Mouse (Mus musculus): ENCODE results near the gene Thop1. TPM values are rescaled to one million over a fixed set of nuclear protein-coding genes. Genes with fewer than 3 reads are reported as not detected.

Gene Thop1
- total and polyA plus RNA-seq, 3 experiments, result 81.1 to 123 (median 94.5) TPM

DNA sequence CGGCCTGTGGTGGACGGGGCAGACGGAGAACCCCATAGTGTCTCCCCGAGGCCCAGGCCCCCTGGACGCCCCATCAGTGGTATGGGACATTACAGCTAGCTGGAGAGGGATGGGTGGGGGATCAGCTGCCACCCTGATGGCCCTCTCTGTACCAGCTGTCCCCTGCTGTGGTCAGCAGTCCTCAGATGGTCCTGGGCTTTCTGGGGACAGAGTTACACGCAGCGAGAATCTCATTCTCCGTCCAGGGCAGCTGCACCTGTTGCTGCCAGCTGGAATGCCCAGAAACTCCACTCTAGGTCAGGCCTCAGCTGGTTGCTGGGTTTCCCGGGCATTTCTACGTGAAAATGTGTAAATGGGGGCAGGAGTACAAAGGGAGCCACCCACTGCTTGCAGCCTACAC, 49.8 kb downstream of the Thop1 start:
- H3K9ac ChIP-seq (ENCODE audit: insufficient read depth, low read depth), result no peak overlapping the region
- in situ Hi-C loops (cut with MboI; ENCODE audit: low pct_ligation_motif_present, low pct_unique_long_range_greater_than_20kb, low sequenced_read_pairs), result no loop called here
- H3K4me1 ChIP-seq (ENCODE audit: control insufficient read depth in 1 of 2, insufficient read depth in 2 of 2), result no peaks in the 10 kb centered on the region
- dilution Hi-C loops (cut with MboI; ENCODE audit: extremely low pct_ligation_motif_present, extremely low pct_unique_long_range_greater_than_20kb, low sequenced_read_pairs), result no loop called here
- H3K27me3 ChIP-seq (replicated peaks), result no peaks in the 10 kb centered on the region
- DNase-seq (ENCODE audit: extremely low read depth), result no peak
- no peak for TF ChIP-seq TCF12 (IDR thresholded peaks at IDR 0.05; ENCODE audit: low read depth, low read length)
- no peak for TF ChIP-seq SIN3A (IDR thresholded peaks at IDR 0.05; ENCODE audit: low read length)
- TF ChIP-seq MEF2A (IDR thresholded peaks at IDR 0.05; ENCODE audit: borderline replicate concordance, low read depth, low read length), result no peak
- TF ChIP-seq ZKSCAN1 (IDR thresholded peaks at IDR 0.05; ENCODE audit: borderline replicate concordance, low read depth, low read length), result no peak
- no peak for TF ChIP-seq POLR2AphosphoS2 (IDR thresholded peaks at IDR 0.05; ENCODE audit: low read depth, low read length)
- no peak for TF ChIP-seq MAFK (IDR thresholded peaks at IDR 0.05; ENCODE audit: insufficient replicate concordance, low read length)
- no peak for TF ChIP-seq JUN (IDR thresholded peaks at IDR 0.05; ENCODE audit: insufficient read depth, low read depth, low read length)
- no peak for TF ChIP-seq USF1 (IDR thresholded peaks at IDR 0.05; ENCODE audit: low read depth, low read length)
- H3K9me3 ChIP-seq (replicated peaks; ENCODE audit: low read length), result no peaks in the 10 kb centered on the region
- H3K4me3 ChIP-seq (replicated peaks in 1 of 3; ENCODE audit: low read depth in 2 of 3, low read length in 2 of 3, poor library complexity in 1 of 3), result no peak overlapping the region
- H3K36me3 ChIP-seq (replicated peaks in 1 of 2; ENCODE audit: control insufficient read depth in 1 of 2, insufficient read depth in 1 of 2, low read length in 1 of 2), result peaks cover 91 to 94% of the 10 kb centered on the region in 2 experiments
- no peak overlapping the region for H3K27ac ChIP-seq (ENCODE audit: insufficient read depth, low read depth)
- H3K4me2 ChIP-seq (ENCODE audit: insufficient read depth, low read depth, poor library complexity, severe bottlenecking), result no peak overlapping the region
- H3K79me2 ChIP-seq (replicated peaks; ENCODE audit: control insufficient read depth, extremely low read depth, insufficient read depth, poor library complexity, severe bottlenecking), result no peaks in the 10 kb centered on the region

GRCm38 (mm10) chr10:81120650-81121049, 50.8 kb downstream of the Thop1 start:
- Histone ChIP-seq H3K27me3 (replicated peaks) (no peaks in the 10 kb centered on the region), H3K27ac (ENCODE audit: insufficient read depth, low read depth) (no peak overlapping the region), H3K36me3 (replicated peaks in 1 of 2; ENCODE audit: control insufficient read depth in 1 of 2, insufficient read depth in 1 of 2, low read length in 1 of 2) (peaks cover 82 to 92% of the 10 kb centered on the region in 2 experiments), H3K79me2 (replicated peaks; ENCODE audit: control insufficient read depth, extremely low read depth, insufficient read depth, poor library complexity, severe bottlenecking) (no peaks in the 10 kb centered on the region), H3K4me1 (ENCODE audit: control insufficient read depth in 1 of 2, insufficient read depth in 2 of 2) (peaks cover 0 to 3% of the 10 kb centered on the region in 2 experiments; a peak in 1 of 4 replicates), H3K9me3 (replicated peaks; ENCODE audit: low read length) (no peaks in the 10 kb centered on the region), H3K4me2 (ENCODE audit: insufficient read depth, low read depth, poor library complexity, severe bottlenecking) (no peak overlapping the region), H3K9ac (ENCODE audit: insufficient read depth, low read depth) (no peak overlapping the region), H3K4me3 (replicated peaks in 1 of 3; ENCODE audit: low read depth in 2 of 3, low read length in 2 of 3, poor library complexity in 1 of 3) (no peak overlapping the region)
- DNase-seq (ENCODE audit: extremely low read depth), result no peak
- no peak for TF ChIP-seq JUN (IDR thresholded peaks at IDR 0.05; ENCODE audit: insufficient read depth, low read depth, low read length)
- TF ChIP-seq MYC (IDR thresholded peaks at IDR 0.05; ENCODE audit: low read depth, low read length), result no peak
- no peak for TF ChIP-seq JUND (conservative IDR thresholded peaks at IDR 0.05; ENCODE audit: low read depth, low read length)
- no peak for TF ChIP-seq CHD1 (IDR thresholded peaks at IDR 0.05; ENCODE audit: low read depth, low read length)
- TF ChIP-seq MAX (IDR thresholded peaks at IDR 0.05; ENCODE audit: low read length), result no peak
- no peak for TF ChIP-seq USF2 (conservative IDR thresholded peaks at IDR 0.05; ENCODE audit: low read depth, low read length)
- TF ChIP-seq NELFE (IDR thresholded peaks at IDR 0.05; ENCODE audit: low read depth, low read length), result no peak
- no peak for TF ChIP-seq CTCF (conservative IDR thresholded peaks at IDR 0.05 in 1 of 2, IDR thresholded peaks at IDR 0.05 in 1 of 2; ENCODE audit: low read depth in 2 of 2, low read length in 2 of 2)
- TF ChIP-seq ZMIZ1 (IDR thresholded peaks at IDR 0.05; ENCODE audit: low read depth, low read length), result no peak
- TF ChIP-seq ZNF384 (IDR thresholded peaks at IDR 0.05; ENCODE audit: low read depth, low read length), result no peak
- TF ChIP-seq CHD2 (IDR thresholded peaks at IDR 0.05; ENCODE audit: low read length), result no peak
- no peak for TF ChIP-seq POLR2A (IDR thresholded peaks at IDR 0.05; ENCODE audit: low read depth, low read length)
- TF ChIP-seq POLR2AphosphoS2 (IDR thresholded peaks at IDR 0.05; ENCODE audit: low read depth, low read length), result no peak
- TF ChIP-seq USF1 (IDR thresholded peaks at IDR 0.05; ENCODE audit: low read depth, low read length), result no peak
- TF ChIP-seq TBP (conservative IDR thresholded peaks at IDR 0.05; ENCODE audit: low read depth, low read length), result no peak
- TF ChIP-seq SIN3A (IDR thresholded peaks at IDR 0.05; ENCODE audit: low read length), result no peak
- in situ Hi-C loops (cut with MboI; ENCODE audit: low pct_ligation_motif_present, low pct_unique_long_range_greater_than_20kb, low sequenced_read_pairs) (no loop called here), dilution Hi-C loops (cut with MboI; ENCODE audit: extremely low pct_ligation_motif_present, extremely low pct_unique_long_range_greater_than_20kb, low sequenced_read_pairs) (no loop called here)

Data from CH12.LX (cell line).